Mouse (Mus musculus) kidney, postnatal 25 days (tissue): ENCODE results near the gene Caskin2.

Experiments used
- DNase-seq, 2 experiments: peaks; one replicate each; pipeline ENCODE4 v3.0.0; 2021; ENCODE audit warnings: mixed read lengths in 2 of 2

The Caskin2 gene

DNA sequence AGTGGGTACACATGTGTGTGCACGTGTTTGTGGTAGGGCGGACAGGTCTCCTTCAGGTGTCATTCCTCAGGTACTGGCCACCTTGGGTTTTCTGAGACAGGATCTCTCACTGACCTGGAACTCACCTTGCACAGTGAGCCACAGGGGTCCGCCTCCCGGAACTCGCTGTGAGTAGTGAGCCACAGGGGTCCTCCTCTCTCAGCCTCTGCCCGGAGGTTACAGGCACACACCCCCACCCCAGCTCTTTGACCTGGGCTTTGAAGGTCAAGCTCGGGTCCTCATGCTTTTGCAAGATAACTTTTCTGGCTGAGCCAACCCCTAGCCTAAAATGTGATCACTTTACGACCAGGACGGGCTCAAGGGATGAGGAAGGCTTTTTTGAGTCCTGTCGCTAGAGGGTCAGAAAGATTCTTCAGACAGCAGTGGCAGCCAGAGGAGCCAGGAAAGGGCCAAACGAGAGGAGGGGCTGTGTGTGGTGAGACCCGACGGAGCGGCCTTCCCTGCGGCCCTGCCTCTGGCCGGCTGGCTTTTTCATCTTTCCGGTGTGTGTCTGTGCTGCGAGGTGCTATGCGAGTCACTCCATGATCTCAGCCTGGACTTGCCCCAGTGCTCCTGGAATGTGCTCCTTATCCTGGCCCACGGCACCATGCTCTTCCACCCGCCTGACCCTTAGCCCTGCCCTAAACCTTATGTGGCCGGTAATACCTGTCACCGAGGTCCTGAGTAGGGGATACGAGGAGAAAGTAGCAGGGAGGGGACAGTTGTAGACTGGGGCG is 17.3 kb upstream of the Caskin2 start:
- DNase-seq: peak; percentile 63 to 82

DNA sequence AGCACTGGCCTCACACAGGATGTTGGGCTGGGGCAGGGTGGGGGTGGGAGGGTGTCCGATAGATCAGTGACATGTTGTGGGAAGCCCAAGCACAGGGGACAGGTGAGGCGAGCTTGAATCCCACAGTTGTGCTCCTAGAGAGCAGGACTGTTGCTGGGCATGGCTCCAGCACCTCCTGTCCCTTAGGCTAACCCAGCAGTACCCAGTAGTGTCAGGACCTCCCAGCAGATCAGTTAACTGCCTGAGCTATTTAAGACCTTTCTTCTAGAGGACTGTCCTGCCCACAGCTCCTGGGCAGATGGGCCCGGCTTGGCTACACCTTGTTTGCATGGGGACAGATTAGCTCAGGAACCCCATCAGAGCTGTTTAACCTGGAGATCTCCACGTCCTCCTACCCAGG is 15.6 kb upstream of the Caskin2 start:
- DNase-seq: peak in 1 of 2 experiments; percentile 72

GRCm38 (mm10) chr11:115827624-115828023 is 14.2 kb upstream of the Caskin2 start:
- no peak for DNase-seq

DNA sequence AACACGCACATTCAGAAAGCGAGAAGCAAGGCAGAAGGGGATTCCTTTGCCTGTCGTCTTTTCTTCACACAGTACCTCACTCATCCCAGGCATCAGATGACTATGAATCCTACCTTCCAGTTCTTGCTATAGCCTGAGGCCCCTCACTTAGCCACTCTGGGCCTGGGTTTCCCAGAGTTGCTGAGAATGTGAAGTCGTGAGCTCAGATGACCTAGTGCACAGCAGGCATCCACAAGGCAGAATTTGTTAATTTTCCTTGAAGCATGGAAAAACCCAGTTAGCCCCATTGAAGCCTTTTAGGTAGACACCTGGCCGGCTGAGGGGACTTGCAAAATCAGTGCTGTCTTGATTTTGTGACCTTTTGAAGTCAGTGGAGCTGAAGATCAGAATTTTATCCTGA is 13.0 kb upstream of the Caskin2 start:
- DNase-seq: no peak

GRCm38 (mm10) chr11:115824813-115825212 is 11.4 kb upstream of the Caskin2 start:
- DNase-seq: no peak

DNA sequence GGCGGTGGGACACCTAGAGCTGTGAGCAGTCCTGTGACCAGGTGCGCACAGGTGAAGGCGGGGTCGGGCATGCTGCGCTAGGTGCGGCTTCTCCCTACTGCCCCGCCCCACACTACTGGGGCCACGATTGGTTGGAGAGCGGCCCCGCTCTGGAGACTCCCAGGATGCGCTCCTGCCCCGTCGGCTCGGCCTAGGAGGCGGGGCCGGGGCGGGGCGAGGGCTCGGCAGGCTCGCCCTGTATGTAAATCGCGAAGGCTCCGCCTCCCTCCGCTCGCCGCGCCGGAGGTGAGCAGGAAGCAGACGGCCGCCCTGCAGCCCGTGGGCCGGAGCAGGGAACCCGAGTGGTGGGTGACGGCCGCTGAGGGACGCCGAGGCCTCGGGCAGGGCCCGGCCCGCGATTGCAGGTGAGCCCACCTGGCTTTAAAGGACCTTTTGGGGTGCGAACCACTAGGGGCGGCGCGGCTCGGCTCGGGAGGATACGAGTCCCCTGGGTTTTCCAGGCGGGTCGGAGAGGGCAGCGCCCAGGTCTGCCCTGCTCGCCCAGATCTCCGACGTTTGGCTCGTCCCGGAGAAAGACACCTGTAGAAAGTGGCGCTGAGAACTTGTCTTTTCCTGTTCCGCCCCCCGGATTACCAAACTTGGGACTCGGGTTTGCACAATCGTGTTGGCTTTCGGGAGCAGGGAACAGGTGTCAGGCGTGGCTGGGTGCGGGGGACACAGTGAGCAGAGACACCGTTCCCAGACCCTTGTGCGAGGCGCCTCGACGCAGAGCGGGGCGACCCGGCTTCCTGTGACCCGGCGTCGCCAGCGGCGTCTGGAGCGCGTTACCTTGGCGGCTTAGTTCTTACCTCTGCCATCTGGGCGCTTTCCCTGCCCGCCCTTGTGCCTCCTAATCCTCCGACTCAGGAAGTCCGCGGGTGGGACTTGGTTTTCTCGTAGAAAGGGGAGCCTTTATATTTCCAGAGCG is 10.6 kb upstream of the Caskin2 start, which contains the start of gene Llgl2:
Gene Llgl2 (plus strand): TSS at position 276 of the 967 bp plus-strand sequence.
- DNase-seq: peak; percentile 96 to 98

- no peak for DNase-seq
These were observed 7.6 kb upstream of the Caskin2 start for GRCm38 (mm10) chr11:115821001-115821400.

DNA sequence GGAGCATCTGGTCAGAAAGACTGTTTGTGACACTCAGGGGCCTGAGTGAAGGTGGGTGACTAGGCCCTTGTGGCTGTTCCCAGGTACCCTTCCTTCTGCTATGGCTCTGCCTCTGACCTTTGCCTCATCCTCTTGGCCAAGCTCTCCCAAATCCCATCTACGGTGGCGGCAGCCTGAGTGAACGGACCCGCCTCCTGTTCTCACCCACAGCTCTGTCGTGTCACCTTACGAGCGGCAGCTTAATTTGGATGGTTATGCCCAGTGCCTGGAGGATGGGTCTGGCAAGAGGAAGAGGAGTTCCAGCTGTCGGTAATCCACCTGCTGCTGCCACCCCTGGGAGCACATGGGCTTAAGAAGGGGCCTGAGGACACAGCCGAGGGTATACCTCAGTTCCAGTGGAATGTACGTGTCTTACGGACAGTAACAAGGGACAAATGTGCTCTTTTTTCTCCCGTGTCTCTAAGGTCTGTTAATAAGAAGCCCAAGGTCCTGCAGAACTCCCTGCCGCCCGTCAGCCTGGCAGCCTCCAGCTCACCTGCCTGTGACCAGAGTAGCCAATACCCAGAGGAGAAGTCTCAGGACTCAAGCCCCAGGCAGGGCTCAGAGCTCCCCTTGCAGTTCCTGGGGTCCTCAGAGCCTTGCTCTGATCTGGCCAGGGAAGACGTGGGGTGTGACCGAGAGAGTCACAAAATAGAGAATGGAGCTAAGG is 6.6 kb upstream of the Caskin2 start:
- DNase-seq: peak; percentile 30 to 74

- peak in 1 of 2 experiments; percentile 41 for DNase-seq
These were observed 3.9 kb upstream of the Caskin2 start for GRCm38 (mm10) chr11:115817331-115817730.

DNA sequence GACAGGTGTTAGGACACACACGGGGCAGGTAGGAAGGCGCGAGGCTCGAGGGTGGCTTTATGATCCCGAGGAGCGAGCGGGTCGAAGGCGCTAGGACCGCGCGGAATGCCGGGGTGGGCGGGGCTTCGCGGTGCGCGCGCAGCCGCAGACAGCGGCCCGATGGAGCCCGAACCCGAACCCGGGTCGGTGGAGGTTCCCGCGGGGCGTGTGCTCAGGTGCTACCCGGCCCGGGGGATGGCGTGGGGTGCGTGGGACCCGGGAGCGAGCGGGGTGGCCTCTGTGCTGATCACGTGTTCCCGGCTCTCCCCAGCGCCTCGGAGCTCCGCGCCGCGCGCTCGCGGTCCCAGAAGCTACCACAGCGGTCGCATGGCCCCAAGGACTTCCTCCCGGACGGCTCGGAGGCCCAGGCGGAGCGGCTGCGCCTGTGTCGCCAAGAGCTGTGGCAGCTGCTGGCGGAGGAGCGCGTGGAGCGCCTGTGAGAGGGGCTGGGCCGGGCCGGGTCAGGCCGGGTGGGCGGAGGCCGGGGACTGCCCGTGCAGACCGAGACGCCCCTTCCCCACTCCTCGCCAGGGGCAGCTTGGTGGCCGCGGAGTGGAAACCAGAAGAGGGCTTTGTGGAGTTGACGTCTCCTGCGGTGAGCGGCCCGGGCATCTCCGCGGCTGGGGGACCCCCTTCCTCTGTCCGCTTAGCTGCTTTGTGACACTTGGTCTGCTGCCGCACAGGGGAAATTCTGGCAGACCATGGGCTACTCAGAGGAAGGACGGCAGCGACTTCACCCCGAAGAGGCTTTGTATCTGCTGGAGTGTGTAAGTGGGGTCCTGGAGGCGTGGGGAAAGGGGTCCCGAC is 1.4 kb upstream of the Caskin2 start, which contains the start of gene Tsen54:
Gene Tsen54 (plus strand): TSS at position 120 of the 846 bp plus-strand sequence.
- peak; percentile 91 to 93 for DNase-seq

DNA sequence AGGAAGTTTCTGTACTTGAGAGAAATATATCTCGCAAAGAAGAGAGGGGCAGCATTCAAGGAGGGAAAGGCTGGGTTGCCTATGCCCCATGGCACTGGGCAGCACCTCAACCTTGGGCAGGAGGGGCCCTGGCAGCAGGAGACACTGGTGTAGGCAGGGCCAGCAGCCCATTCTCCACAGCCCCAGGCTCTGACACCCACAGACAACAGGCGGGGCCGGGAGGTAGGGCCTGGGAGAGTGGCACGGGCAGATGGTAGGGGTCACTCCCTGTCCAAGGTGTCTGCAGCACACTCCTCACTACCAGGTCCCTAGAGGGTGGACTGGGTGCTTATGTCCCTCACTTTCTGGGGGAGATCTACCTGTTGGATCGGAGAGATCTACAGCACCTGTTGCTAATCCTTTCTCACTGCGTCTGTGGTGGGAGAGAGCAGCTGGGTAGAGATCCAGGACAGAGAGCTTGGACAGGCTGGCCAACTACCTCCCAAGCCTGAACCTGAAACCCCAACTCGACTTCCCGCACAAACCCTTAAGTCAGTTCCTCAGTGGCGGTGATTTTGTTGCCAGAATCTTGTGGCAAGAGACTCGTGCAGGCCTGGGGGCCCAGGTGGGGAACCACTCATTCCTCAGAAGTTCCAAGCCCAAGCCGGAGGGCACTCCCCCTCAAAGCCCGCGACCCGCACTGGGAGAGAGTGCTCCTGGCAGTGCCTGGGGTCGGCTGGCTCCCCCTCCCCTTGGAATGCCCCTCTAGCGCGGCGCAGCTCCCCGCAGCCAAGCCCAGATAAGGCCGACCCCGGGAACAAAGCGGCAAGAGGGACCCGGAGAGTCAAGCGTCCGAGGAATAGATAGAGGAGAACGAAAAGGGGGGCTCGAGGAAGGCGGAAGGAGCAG is 662 bp downstream of the Caskin2 start:
- DNase-seq: peak; percentile 41 to 77

GRCm38 (mm10) chr11:115812095-115812494 is 1.3 kb downstream of the Caskin2 start:
- DNase-seq: peak; percentile 67 to 87

DNA sequence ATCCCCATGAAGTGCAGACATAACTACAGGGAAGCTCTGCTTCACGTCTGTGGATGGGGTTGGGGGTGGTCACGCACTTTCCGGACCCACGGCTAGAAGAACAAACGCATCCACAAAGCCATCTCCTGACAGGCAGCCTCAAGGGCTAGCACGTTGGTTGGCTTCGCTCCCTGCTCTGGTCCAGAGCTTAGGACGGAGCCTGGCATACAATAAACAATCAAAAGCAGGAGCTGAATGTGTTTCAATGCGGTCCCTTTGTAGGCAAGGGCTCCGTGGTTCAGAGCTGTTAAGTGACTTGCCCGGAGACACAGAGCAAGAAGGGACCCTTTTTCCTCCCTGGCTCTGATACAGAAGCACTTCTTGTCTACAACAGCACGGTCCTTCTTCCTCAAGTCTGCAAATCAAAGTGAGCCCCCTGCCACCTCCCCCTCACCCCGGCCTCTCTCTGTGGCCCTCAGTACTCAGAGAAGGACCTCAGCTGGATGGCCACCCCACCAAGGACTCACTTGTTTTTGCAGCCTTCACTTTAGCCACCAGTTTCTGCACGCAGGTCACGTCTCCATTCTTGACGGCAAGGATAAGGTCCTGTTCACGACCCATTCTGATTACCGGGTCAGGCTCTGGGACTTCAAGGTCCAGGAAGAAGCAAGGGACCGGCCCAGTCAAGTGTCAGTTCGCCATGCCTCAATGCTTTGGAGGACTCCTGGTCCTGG is 1.9 kb downstream of the Caskin2 start:
- DNase-seq: no peak

GRCm38 (mm10) chr11:115810377-115810776 is 3.1 kb downstream of the Caskin2 start:
- peak; percentile 84 to 93 for DNase-seq

- DNase-seq: peak; percentile 69 to 88
These were observed 4.1 kb downstream of the Caskin2 start for GRCm38 (mm10) chr11:115809311-115809781.

GRCm38 (mm10) chr11:115808696-115809310 is 4.6 kb downstream of the Caskin2 start:
- peak; percentile 65 to 83 for DNase-seq

- no peak for DNase-seq
These were observed 5.5 kb downstream of the Caskin2 start for GRCm38 (mm10) chr11:115807971-115808370.

GRCm38 (mm10) chr11:115807306-115807705 is 6.1 kb downstream of the Caskin2 start:
- no peak for DNase-seq

DNA sequence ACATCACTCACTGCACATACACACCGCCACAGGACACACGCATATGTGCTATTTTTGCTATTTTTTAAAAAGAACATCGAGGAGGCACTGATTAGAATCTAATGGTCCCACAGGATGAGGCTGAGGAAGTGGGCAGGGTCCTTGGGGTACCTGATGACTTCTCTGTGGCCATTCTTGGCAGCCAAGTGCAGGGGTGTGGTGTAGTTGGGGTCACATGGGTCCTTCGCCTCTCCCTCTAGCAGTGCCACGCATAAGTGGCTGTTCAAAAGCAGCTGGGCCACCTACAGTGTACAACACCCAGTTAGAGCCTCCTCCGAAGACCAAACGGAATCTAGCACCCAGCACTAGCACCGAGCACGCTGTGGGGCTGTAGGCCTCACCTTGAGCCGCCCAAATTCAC is 7.3 kb downstream of the Caskin2 start:
- DNase-seq: peak; percentile 49 to 80
